Mouse (Mus musculus) embryonic facial prominence, embryonic 14.5 days (tissue): Measurements from ENCODE around the gene Ifi27. TPM values are rescaled to one million over a fixed set of nuclear protein-coding genes. Genes with fewer than 3 reads are reported as not detected.
A peak's percentile ranks its signal among the peaks of the same experiment; 100 is the strongest.

Experiments used
- ATAC-seq: fragments of 200-750 bp; cut with Nextera tagmentation; 2 replicates; pipeline ENCODE4 v1.8.0; 2017; ENCODE audit warnings: low read depth, moderate number of reproducible peaks, moderate TSS enrichment
- DNase-seq: peaks from one replicate; pipeline ENCODE4 v3.0.0-alpha.2; 2015; ENCODE audit warnings: low spot score
- H3K27ac ChIP-seq: fragments of 300-500 bp; sonication (generic); replicated peaks from 2 replicates; pipeline ENCODE4 v1.5.1; 2014; ENCODE audit warnings: low read depth, mild to moderate bottlenecking, low read length, moderate library complexity
- H3K27me3 ChIP-seq: fragments of 300-500 bp; sonication (generic); replicated peaks from 2 replicates; pipeline ENCODE4 v1.6.1; 2014; ENCODE audit warnings: low read length; ENCODE audit not compliant: control insufficient read depth, insufficient read depth
- H3K36me3 ChIP-seq: fragments of 300-500 bp; sonication (generic); 2 replicates; pipeline ENCODE4 v1.6.1; 2014; ENCODE audit warnings: low read length, mixed read lengths; ENCODE audit not compliant: control insufficient read depth, insufficient read depth
- H3K4me1 ChIP-seq: fragments of 300-500 bp; sonication (generic); 2 replicates; pipeline ENCODE4 v1.6.1; 2014; ENCODE audit warnings: antibody characterized with exemption, low read length; ENCODE audit not compliant: control insufficient read depth, insufficient read depth
- H3K4me2 ChIP-seq: fragments of 300-500 bp; sonication (generic); 2 replicates; pipeline ENCODE4 v1.6.1; 2014; ENCODE audit warnings: low read depth, mild to moderate bottlenecking, low read length, moderate library complexity, mixed read lengths
- H3K4me3 ChIP-seq: fragments of 300-500 bp; sonication (generic); 2 replicates; pipeline ENCODE4 v1.5.1; 2014; ENCODE audit warnings: low read depth, mild to moderate bottlenecking, low read length
- H3K9ac ChIP-seq: fragments of 300-500 bp; sonication (generic); 2 replicates; pipeline ENCODE4 v1.6.1; 2014; ENCODE audit warnings: low read depth, mild to moderate bottlenecking, low read length, moderate library complexity, mixed read lengths
- H3K9me3 ChIP-seq: fragments of 300-500 bp; sonication (generic); 2 replicates; pipeline ENCODE4 v1.6.1; 2016; ENCODE audit warnings: low read length; ENCODE audit not compliant: control insufficient read depth
- WGBS: fragments of 180-500 bp; shearing (Covaris S2); extraction: QIAGEN DNeasy Blood & Tissue Kit; methylation state at CpG from one replicate; pipeline ENCODE4 v1.1.7; 2014; 5-methylcytosine and 5-hydroxymethylcytosine counted together
- polyA plus RNA-seq: library from polyadenylated mRNA; unstranded; fragments of >200 nt; fragmentation: Nextera tagmentation; extraction: Ambion mirVana; gene quantifications from 2 replicates; pipeline ENCODE4 v1.2.1, GENCODE M21; 2014

Ifi27 gene
- 69.9 and 72.5 TPM in 2 replicates for polyA plus RNA-seq

DNA sequence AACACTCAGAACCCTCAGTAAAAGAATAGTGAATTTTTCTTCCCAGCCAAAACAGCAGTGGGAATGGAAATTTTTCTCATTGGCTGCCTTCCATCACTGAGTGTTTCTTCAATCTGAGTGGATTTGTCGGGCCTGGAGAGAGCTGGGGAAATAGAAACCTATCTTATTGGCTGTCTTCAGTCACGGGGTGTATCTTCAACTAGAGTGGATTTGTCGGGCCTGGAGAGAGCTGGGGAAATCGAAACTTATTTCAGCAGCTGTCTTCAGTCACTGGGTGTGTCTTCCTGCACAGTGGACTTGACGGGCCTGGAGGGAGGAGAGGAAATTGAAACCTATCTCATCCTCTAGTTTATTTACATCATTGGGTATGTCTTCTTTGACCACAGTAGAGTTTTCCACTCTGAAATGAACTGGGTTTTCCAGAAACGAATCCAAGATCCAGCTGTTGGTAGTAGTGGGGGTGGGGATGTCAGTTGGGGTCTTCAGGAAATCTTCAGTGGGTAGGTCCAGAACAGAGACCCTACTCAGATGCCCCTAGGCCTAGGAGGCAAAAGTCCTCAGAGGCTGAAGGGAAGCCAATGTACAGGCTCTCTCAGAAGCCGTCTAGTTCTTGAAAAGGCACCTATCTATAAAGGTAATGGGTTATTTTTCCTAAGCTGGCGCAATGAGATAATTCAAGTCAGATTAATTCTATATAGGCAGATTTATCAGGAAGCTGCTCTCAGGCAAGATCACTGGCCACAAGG, at the start of gene Ifi27:
Gene Ifi27, plus strand, starts transcription at position 226 of the 746 bp plus-strand sequence.
- peak within 1 kb of the TSS; percentile 16; the same call in 1 of the 2 replicates for H3K27ac ChIP-seq
- peak; percentile 90 for DNase-seq

DNA sequence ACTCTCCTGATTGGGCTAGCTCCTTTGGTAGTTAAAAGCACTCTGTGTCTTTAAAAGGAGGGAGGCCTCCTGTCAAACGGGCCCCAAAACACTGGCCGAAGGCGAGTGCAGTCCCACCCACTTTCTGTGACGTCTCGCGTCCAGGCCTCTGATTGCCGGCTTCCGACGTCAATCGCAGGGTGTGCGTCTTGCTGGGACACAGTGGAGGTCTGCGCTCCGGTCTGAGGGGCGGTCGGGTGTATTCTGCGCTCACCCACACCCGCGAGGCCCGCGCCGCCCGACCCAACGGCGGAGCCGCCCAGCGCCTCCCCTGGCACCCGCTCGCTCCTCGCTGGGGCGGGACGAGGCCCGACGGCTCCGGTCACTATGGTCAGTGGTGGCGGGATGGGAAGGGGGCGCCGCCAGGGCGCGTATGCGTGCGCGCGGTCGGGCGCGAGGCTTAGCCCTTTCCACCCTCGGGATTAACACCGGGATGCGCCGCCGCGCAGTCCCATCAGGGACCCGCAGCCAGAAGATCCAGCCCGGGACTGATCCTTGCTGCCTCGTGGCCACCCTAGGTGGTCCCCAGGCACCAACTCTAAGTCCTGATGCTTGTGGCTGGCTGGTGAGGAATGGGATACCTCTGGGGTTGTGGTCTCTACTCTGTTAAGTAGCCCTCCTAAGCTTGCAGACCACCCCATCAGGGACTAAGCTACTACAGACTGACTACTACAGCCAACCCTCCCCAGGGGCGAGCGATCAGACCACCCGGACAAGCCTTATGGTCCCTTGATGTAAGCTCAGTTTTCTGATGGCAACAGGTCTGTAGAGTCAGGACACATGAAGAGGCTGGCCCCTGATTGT, 45.3 kb upstream of the Ifi27 start, which contains the start of gene Otub2:
Gene Otub2, plus strand, starts transcription at position 178 of the 843 bp plus-strand sequence.
- H3K36me3 ChIP-seq, result no peaks in the 10 kb centered on the region
- H3K4me2 ChIP-seq, result peak within 1 kb of the TSS; percentile 84
- 0% methylated on average over 46 of the region's 58 CpGs for WGBS
- peak; percentile 98 for DNase-seq
- H3K4me1 ChIP-seq, result 0 out of 2 replicates have a peak, but pooled peaks cover 4% of the 10 kb centered on the region
- H3K27me3 ChIP-seq, result no peaks in the 10 kb centered on the region
- H3K9me3 ChIP-seq, result no peaks in the 10 kb centered on the region
- H3K27ac ChIP-seq, result no peak within 1 kb of the TSS
- H3K9ac ChIP-seq, result peak within 1 kb of the TSS; percentile 84
- peak; percentile 100 for ATAC-seq
- H3K4me3 ChIP-seq, result peak within 1 kb of the TSS; percentile 80

More for the DNA sequence above, at the start of gene Ifi27:
- Histone ChIP-seq H3K4me2 (peak within 1 kb of the TSS; percentile 49), H3K9ac (peak within 1 kb of the TSS; percentile 39; the same call in 1 of the 2 replicates), H3K36me3 (no peaks in the 10 kb centered on the region), H3K9me3 (no peaks in the 10 kb centered on the region), H3K4me3 (peak within 1 kb of the TSS; percentile 30), H3K4me1 (no peaks in the 10 kb centered on the region), H3K27me3 (no peaks in the 10 kb centered on the region)
- WGBS, result 48% methylated on average over 8 of the region's 8 CpGs
- ATAC-seq, result peak; percentile 96

DNA sequence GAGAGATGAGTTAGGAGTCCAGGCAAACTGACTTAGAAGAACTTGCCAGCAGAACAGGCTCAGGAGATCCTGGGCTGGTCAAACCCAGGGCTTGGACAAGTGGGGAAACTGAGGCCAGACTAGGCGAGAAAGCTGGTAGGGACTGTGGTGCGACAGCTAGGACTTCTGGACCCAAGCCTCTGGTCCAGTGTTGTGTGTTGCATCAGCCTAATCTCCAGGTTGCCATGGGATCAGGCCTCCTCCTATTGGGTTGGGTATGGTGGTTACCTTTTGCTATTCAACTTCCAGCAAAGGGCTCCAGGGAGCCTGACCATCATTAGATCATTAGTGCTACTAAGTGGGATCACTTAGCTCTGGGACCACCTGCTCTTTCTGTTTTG, 44.7 kb upstream of the Ifi27 start:
- ATAC-seq (no peak), DNase-seq (no peak)
- Histone ChIP-seq H3K4me3 (peak overlapping the region; percentile 80), H3K36me3 (no peaks in the 10 kb centered on the region), H3K9me3 (no peaks in the 10 kb centered on the region), H3K27me3 (no peaks in the 10 kb centered on the region), H3K9ac (peak overlapping the region; percentile 84), H3K27ac (no peak overlapping the region), H3K4me1 (0 out of 2 replicates have a peak, but pooled peaks cover 4% of the 10 kb centered on the region), H3K4me2 (peak overlapping the region; percentile 84)
- 83% methylated on average over 2 of the region's 2 CpGs for WGBS

DNA sequence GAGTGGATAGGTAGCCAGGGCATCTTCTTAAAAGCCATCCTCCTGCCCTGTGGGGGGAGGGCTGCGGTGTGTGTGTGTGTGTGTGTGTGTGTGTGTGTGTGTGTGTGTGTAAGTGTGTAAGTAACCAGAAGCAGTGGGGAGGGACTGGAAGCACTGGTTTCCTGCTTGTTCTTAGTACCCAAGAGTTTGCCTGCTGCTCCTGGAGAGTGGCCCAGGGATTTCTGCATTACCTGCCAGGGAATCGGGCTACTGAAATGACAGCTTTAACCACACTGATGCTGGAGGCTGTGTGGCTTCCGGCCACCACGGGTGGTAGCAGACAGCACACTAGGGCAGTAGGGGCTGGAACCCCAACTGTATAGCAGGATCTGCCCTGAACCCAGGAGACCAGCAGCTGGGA, 44.0 kb upstream of the Ifi27 start:
- ATAC-seq, result no peak
- Histone ChIP-seq H3K27me3 (no peaks in the 10 kb centered on the region), H3K4me1 (0 out of 2 replicates have a peak, but pooled peaks cover 4% of the 10 kb centered on the region), H3K4me2 (no peak overlapping the region; the same call in 1 of the 2 replicates), H3K27ac (no peak overlapping the region), H3K9me3 (no peaks in the 10 kb centered on the region), H3K36me3 (no peaks in the 10 kb centered on the region), H3K4me3 (no peak overlapping the region), H3K9ac (no peak overlapping the region)
- 66% methylated on average over 4 of the region's 4 CpGs for WGBS
- DNase-seq, result no peak

DNA sequence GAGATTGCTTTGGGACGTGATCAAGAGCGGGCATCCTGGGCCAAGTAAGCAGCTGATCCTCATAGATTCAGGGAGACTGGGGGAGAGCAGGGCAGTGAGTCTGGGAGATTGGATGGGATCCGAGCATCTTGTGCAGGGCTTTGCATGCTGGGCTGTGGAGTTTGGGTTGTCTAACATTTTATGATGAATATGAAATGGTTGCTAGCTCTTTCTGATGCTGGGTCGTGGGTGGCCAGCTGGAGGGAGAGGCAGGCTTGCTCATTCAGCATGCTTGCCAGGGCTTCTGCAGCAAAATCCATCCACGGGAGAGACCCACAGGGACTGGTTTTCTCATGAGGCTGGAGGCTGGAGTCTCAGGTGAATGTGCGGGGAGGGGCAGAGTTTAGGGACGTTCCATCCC, 42.9 kb upstream of the Ifi27 start:
- WGBS, result 77% methylated on average over 7 of the region's 7 CpGs
- Histone ChIP-seq H3K36me3 (no peaks in the 10 kb centered on the region), H3K27ac (no peak overlapping the region), H3K27me3 (no peaks in the 10 kb centered on the region), H3K4me2 (no peak overlapping the region), H3K9me3 (no peaks in the 10 kb centered on the region), H3K4me1 (0 out of 2 replicates have a peak, but pooled peaks cover 4% of the 10 kb centered on the region), H3K9ac (no peak overlapping the region), H3K4me3 (no peak overlapping the region)
- ATAC-seq, result no peak
- no peak for DNase-seq

DNA sequence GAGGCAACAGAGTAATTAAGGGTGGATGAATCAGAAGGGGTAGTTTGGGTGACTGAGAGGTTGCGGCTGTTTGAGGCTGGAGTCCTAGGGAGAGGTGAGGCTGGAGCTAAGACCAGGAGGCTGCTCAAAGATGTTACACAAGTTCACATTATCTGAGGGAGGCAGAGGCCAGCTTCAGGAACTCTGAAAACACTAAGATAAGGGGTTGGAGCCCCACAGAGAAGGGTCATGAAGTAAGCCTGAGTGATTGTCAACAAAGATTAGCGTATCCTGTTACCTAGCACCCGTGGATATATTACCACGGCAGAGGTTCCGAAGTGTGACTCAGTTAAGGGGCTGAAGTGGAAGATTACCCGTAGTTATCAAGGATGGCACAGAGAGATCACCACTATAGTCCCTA, 40.5 kb upstream of the Ifi27 start:
- 58% methylated on average over 6 of the region's 6 CpGs for WGBS
- Histone ChIP-seq H3K4me3 (no peak overlapping the region), H3K4me2 (no peak overlapping the region), H3K36me3 (no peaks in the 10 kb centered on the region), H3K27me3 (no peaks in the 10 kb centered on the region), H3K27ac (no peak overlapping the region), H3K9ac (0 out of 2 replicates have a peak overlapping the region, but pooled peaks have one; percentile 25), H3K9me3 (no peaks in the 10 kb centered on the region), H3K4me1 (0 out of 2 replicates have a peak, but pooled peaks cover 4% of the 10 kb centered on the region)
- DNase-seq, result no peak
- no peak for ATAC-seq

DNA sequence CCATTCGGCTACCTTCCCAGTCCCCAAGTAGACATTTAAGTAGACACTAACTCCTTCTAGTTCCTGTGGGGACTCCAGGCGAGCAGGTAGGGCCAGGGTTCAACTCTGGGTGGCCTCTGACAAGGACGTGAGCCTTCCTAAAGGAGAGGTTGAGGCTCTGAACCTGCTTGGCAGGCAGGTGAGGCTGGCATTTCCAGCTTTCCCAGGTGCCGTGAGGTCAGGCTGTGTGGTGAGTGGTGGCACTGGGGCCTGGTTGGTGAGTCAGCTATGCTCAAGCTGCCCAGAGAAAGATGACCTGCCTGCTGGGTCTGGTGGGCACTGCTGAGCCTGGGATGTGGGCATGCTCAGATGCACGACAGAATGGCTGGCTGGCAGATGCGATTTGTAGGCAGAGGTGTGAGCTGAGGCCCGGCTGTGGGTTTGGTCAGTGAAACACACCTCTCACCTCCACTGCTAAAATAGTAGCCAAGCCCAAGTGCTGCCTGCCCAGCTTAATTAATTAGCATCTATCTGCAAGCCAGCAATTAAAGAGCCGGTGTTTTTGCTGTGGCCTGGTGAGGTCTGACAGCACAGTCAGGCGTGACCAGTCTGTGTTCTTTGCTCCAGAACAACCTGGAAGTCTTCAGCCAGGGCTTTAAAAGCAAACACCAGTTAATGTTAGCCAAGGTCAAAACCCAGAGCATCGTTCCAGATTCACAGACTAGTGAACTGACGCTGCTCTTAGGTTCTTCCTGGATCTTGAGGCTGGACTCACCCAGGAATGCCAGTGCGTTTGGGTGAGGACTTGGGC, 38.3 kb upstream of the Ifi27 start:
- WGBS, result 76% methylated on average over 12 of the region's 12 CpGs

DNA sequence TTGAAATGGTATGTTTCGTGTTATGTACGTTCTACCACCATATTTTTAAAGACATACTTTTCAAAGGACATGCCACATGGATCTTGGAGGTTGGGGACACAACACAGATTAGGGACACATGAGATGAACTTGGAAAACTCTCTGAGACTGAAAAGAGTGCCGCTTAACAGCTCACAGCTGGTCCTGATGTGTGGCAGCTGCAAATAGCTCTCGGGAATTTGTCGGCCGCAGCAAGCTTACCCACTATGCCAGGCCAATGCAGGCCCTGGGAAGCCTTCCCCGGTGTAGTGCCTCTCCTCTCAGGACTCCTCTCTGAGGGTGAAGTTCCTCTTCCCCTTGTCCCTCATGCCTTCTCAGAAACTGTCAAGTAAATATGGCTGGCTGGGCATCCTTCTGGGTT, 37.3 kb upstream of the Ifi27 start:
- no peaks in the 10 kb centered on the region for H3K27me3 ChIP-seq
- DNase-seq, result peak; percentile 34
- H3K4me1 ChIP-seq, result no peaks in the 10 kb centered on the region
- H3K4me3 ChIP-seq, result no peak overlapping the region
- no peaks in the 10 kb centered on the region for H3K36me3 ChIP-seq
- H3K9me3 ChIP-seq, result no peaks in the 10 kb centered on the region
- 59% methylated on average over 7 of the region's 7 CpGs for WGBS
- peak; percentile 30; the same call in 1 of the 2 replicates for ATAC-seq
- H3K9ac ChIP-seq, result no peak overlapping the region
- no peak overlapping the region for H3K4me2 ChIP-seq
- H3K27ac ChIP-seq, result no peak overlapping the region

More for the DNA sequence above, 38.3 kb upstream of the Ifi27 start:
- ATAC-seq, result no peak
- Histone ChIP-seq H3K4me2 (no peak overlapping the region), H3K9ac (no peak overlapping the region), H3K9me3 (no peaks in the 10 kb centered on the region), H3K4me3 (no peak overlapping the region), H3K27ac (no peak overlapping the region), H3K36me3 (no peaks in the 10 kb centered on the region), H3K27me3 (no peaks in the 10 kb centered on the region), H3K4me1 (no peaks in the 10 kb centered on the region)
- DNase-seq, result no peak
